In the genomic region with DNA sequence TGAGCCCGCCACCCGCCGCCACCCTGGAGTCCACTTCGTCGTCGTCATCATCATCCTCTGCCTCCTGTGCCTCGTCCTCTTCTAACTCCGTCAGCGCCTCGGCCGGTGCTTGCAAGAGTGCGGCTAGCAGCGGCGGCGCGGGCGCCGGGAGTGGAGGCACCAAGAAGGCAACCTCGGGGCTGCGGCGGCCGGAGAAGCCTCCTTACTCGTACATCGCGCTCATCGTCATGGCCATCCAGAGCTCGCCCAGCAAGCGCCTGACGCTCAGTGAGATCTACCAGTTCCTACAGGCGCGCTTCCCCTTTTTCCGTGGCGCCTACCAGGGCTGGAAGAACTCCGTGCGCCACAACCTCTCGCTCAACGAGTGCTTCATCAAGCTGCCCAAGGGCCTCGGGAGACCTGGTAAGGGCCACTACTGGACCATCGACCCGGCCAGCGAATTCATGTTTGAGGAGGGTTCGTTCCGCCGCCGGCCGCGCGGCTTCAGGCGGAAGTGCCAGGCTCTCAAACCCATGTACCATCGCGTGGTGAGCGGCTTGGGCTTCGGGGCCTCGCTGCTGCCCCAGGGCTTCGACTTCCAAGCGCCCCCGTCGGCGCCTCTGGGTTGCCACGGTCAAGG, we compare ENCODE assay signal across 9 mouse cellular contexts. TPM values are rescaled to one million over a fixed set of nuclear protein-coding genes. Genes with fewer than 3 reads are reported as not detected.
DNase-seq lines count a peak whose midpoint lies in the region; ATAC-seq and TF ChIP-seq lines count a peak whose summit lies in the region.
"Had no signal": no experiment of that assay in that cellular context is flagged by ENCODE, and none has a peak within 500 bp of the region (broad histone marks: within the 10 kb centered on the region; RNA-seq: fewer than 3 reads in every experiment).

No protein-coding gene starts in this region.

- intact Hi-C loops in gastrocnemius, postnatal 14 days (cut with DNase I; ENCODE audit: low total_unique reads) = loop anchor here (5.0 to 10.0 kb wide), 3 partner anchors 419 to 731 kb away; no protein-coding TSS in a partner anchor

- H3K4me2 ChIP-seq in forebrain, embryonic 12.5 days = peak overlapping the region; percentile 71
- peak overlapping the region; percentile 77 for H3K4me2 ChIP-seq in myocyte (ENCODE audit: low read depth)

- H3K79me2 ChIP-seq in myocyte (ENCODE audit: control insufficient read depth, insufficient read depth) = peaks cover 6% of the 10 kb centered on the region

- H3K36me3 ChIP-seq in ES-E14 (ENCODE audit: control insufficient read depth, insufficient read depth, low read length, poor library complexity, severe bottlenecking) (no peaks in the 10 kb centered on the region), myocyte (ENCODE audit: control insufficient read depth, insufficient read depth) (no peaks in the 10 kb centered on the region)
- H3K36me3 ChIP-seq in forebrain, embryonic 12.5 days (replicated peaks) = no peaks in the 10 kb centered on the region

- no peak overlapping the region for H3K27ac ChIP-seq in ES-E14 (ENCODE audit: insufficient read depth, low read depth, low read length, poor library complexity, severe bottlenecking)
- H3K27ac ChIP-seq in forebrain, embryonic 12.5 days = no peak overlapping the region; the same call in 1 of the 2 replicates

- no peak overlapping the region for H3K9ac ChIP-seq in ES-E14 (ENCODE audit: insufficient read depth, low read depth, low read length, poor library complexity, severe bottlenecking)
- H3K9ac ChIP-seq in forebrain, embryonic 12.5 days = peak overlapping the region; percentile 36

- in situ Hi-C loops in ES-E14 (cut with MboI; ENCODE audit: low sequenced_read_pairs in 2 of 2, unreplicated experiment in 2 of 2) = loop anchor here (5.0 to 10.0 kb wide), 3 partner anchors 61 to 181 kb away; partner anchors contain the start of gene Foxc1 (in 2 of the 2)

- DNase-seq in gastrocnemius, postnatal 14 days = peak; percentile 24
- DNase-seq in gastrocnemius, adult 18-20 months (ENCODE audit: low spot score) = no peak
- DNase-seq in ES-E14 (ENCODE audit: low read depth, low spot score) = no peak
- peak; percentile 50 to 60 for DNase-seq in kidney, postnatal 4 days
- no peak for DNase-seq in urinary bladder, postnatal 36 days (ENCODE audit: low spot score in 2 of 2)
- DNase-seq in layer of hippocampus, postnatal 14 days (ENCODE audit: low spot score in 2 of 2) = no peak

- peaks cover 0 to 7% of the 10 kb centered on the region in 2 experiments; a peak in 1 of 4 replicates for H3K4me1 ChIP-seq in ES-E14 (ENCODE audit: control insufficient read depth in 2 of 2, insufficient read depth in 2 of 2, low read length in 2 of 2, poor library complexity in 1 of 2)
- peaks cover 36% of the 10 kb centered on the region for H3K4me1 ChIP-seq in forebrain, embryonic 12.5 days

- no peaks in the 10 kb centered on the region for H3K9me3 ChIP-seq in ES-E14 (ENCODE audit: control insufficient read depth, insufficient read depth, low read depth, low read length)
- 0 out of 2 replicates have a peak, but pooled peaks cover 2% of the 10 kb centered on the region for H3K9me3 ChIP-seq in forebrain, embryonic 12.5 days

- peak; percentile 36 for ATAC-seq in forebrain, embryonic 12.5 days (ENCODE audit: low FRiP score)

- H3K27me3 ChIP-seq in forebrain, embryonic 12.5 days = peaks cover 99% of the 10 kb centered on the region
- H3K27me3 ChIP-seq in myocyte (ENCODE audit: control insufficient read depth, insufficient read depth, insufficient read length) = no peaks in the 10 kb centered on the region

- H3K4me3 ChIP-seq in ES-E14 (ENCODE audit: insufficient read depth in 1 of 2, low read depth in 1 of 2, low read length in 2 of 2, poor library complexity in 1 of 2, severe bottlenecking in 1 of 2) (peak overlapping the region; percentile 51 to 64; a peak in 3 of 4 replicates), myocyte (peak overlapping the region; percentile 56)
- peak overlapping the region; percentile 43 for H3K4me3 ChIP-seq in forebrain, embryonic 12.5 days (replicated peaks)

- under 1% methylated on average over 60 of the region's 60 CpGs for WGBS in forebrain, embryonic 12.5 days

- TF ChIP-seq POLR2A in myocyte (IDR thresholded peaks at IDR 0.05; ENCODE audit: insufficient read length, low read depth) = no peak

- H3ac ChIP-seq in myocyte (ENCODE audit: control insufficient read depth, insufficient read length) = peak overlapping the region; percentile 82

TF ChIP-seq in ES-E14, 5 proteins besides CTCF, POLR2A, EP300 and RAD21:
- TF ChIP-seq CHD2 (IDR thresholded peaks at IDR 0.05; ENCODE audit: low read depth, low read length) (no peak), MAFK (IDR thresholded peaks at IDR 0.05; ENCODE audit: insufficient read depth, low read depth, low read length) (no peak), ZC3H11A (IDR thresholded peaks at IDR 0.05; ENCODE audit: borderline replicate concordance, low read depth, low read length) (no peak), ZNF384 (IDR thresholded peaks at IDR 0.05; ENCODE audit: low read depth, low read length) (no peak), HCFC1 (IDR thresholded peaks at IDR 0.05; ENCODE audit: borderline replicate concordance, insufficient read depth, low read length) (no peak)

TF ChIP-seq in myocyte, 11 proteins besides CTCF, POLR2A, EP300 and RAD21:
- no peak for TF ChIP-seq SRF (IDR thresholded peaks at IDR 0.05; ENCODE audit: control insufficient read depth, insufficient read length, low read depth)
- no peak for TF ChIP-seq CEBPB (IDR thresholded peaks at IDR 0.05; ENCODE audit: insufficient read depth, poor library complexity, severe bottlenecking)
- TF ChIP-seq USF1 (IDR thresholded peaks at IDR 0.05; ENCODE audit: low read depth) = no peak
- TF ChIP-seq TCF3 (IDR thresholded peaks at IDR 0.05; ENCODE audit: insufficient read length, low read depth) = no peak
- TF ChIP-seq MAX (IDR thresholded peaks at IDR 0.05; ENCODE audit: low read depth) = no peak
- TF ChIP-seq E2F4 (IDR thresholded peaks at IDR 0.05; ENCODE audit: insufficient read depth) = no peak
- TF ChIP-seq POLR2AphosphoS2 (IDR thresholded peaks at IDR 0.05; ENCODE audit: insufficient read length, low read depth) = no peak
- TF ChIP-seq REST (IDR thresholded peaks at IDR 0.05; ENCODE audit: insufficient read depth, insufficient read length) = no peak
- no peak for TF ChIP-seq MYOD1 (IDR thresholded peaks at IDR 0.05; ENCODE audit: control insufficient read depth in 1 of 3, insufficient read length in 2 of 3, low read depth in 2 of 3)
- no peak for TF ChIP-seq MYOG (IDR thresholded peaks at IDR 0.05; ENCODE audit: control insufficient read depth in 1 of 3, insufficient read depth in 1 of 3, insufficient read length in 2 of 3, low read depth in 2 of 3)
- no peak for TF ChIP-seq TCF12 (IDR thresholded peaks at IDR 0.05; ENCODE audit: insufficient read depth, poor library complexity, severe bottlenecking)

RNA-seq across cellular contexts. Expression of gene Foxf2, which starts 0.7 kb away (rescaled TPM):
- under 1 TPM in 1 of 2 experiments, not detected in 1; 0.16 TPM for total RNA-seq in gastrocnemius, postnatal 14 days (2021)
- total RNA-seq in gastrocnemius, adult 18-20 months (2021) = under 1 TPM; 0.09 to 0.24 TPM
- 0.16 and 0.80 TPM in 2 replicates for total RNA-seq in ES-E14 (2012; rRNA removed)
- polyA plus RNA-seq in forebrain, embryonic 12.5 days (2016; fragmentation: Nextera tagmentation; extraction: Ambion mirVana) = 3.4 and 4.6 TPM in 2 replicates
- polyA plus RNA-seq in myocyte (2012; fragmentation: generic; extraction: Trizol) = 4.5 TPM
- total RNA-seq in layer of hippocampus, postnatal 14 days (2021) = 1 to 10 TPM; 7.0 to 7.5 TPM
- total RNA-seq: MEL had no signal

Comparison
In these comparisons a context has a peak if more than half of its experiments do, and no peak if none do; other contexts are left out.
1. DNase-seq: peak in gastrocnemius, postnatal 14 days (single experiment) and kidney, postnatal 4 days (2 of 2); none in gastrocnemius, adult 18-20 months (single experiment), ES-E14 (single experiment), urinary bladder, postnatal 36 days (0 of 2) and layer of hippocampus, postnatal 14 days (0 of 2).
2. Peak in every context shown above with its lines, with median percentiles within 50 percentile points of each other: H3K4me3 ChIP-seq.